Mouse (Mus musculus) G1E (cell line): ENCODE measurements around the gene Tepp. TPM values are rescaled to one million over a fixed set of nuclear protein-coding genes. Genes with fewer than 3 reads are reported as not detected.

Experiments used
- ATAC-seq: 2 replicates; pipeline ENCODE4 v1.8.0; 2016; ENCODE audit warnings: mild to moderate bottlenecking; ENCODE audit not compliant: insufficient number of reproducible peaks, poor library complexity, low FRiP score, severe bottlenecking; ENCODE audit errors: extremely low read depth
- DNase-seq: peaks from one replicate; pipeline ENCODE4 v3.0.0; 2012; ENCODE audit warnings: low spot score
- H3K27me3 ChIP-seq: 2 replicates; pipeline ENCODE4 v1.6.1; 2012; ENCODE audit warnings: mild to moderate bottlenecking, low read length, inconsistent platforms; ENCODE audit not compliant: insufficient read depth
- H3K36me3 ChIP-seq: replicated peaks from 2 replicates; pipeline ENCODE3; 2012; ENCODE audit warnings: mild to moderate bottlenecking, inconsistent platforms
- H3K4me1 ChIP-seq: 2 replicates; pipeline ENCODE4 v1.6.1; 2012; ENCODE audit warnings: low read depth, low read length, inconsistent platforms, mixed read lengths; ENCODE audit not compliant: insufficient read depth
- H3K4me3 ChIP-seq: 2 replicates; pipeline ENCODE4 v1.5.1; 2012; ENCODE audit warnings: low read depth, mild to moderate bottlenecking, inconsistent platforms, low read length, moderate library complexity, mixed read lengths
- H3K9me3 ChIP-seq: replicated peaks from 2 replicates; pipeline ENCODE4 v1.6.1; 2012; ENCODE audit warnings: inconsistent platforms
- CTCF ChIP-seq: IDR thresholded peaks from 2 replicates; pipeline ENCODE4 v1.5.1; 2012; ENCODE audit warnings: low read depth, low read length, inconsistent platforms, mixed read lengths
- GATA1 ChIP-seq: IDR thresholded peaks from 2 replicates; pipeline ENCODE4 v1.6.1; 2012; ENCODE audit warnings: borderline replicate concordance, low read length, inconsistent platforms, mixed read lengths
- GATA2 ChIP-seq: IDR thresholded peaks from 2 replicates; pipeline ENCODE4 v1.6.1; 2012; ENCODE audit warnings: low read depth, low read length, inconsistent platforms, borderline replicate concordance
- POLR2AphosphoS5 ChIP-seq: IDR thresholded peaks from 2 replicates; pipeline ENCODE4 v1.6.1; 2012; ENCODE audit warnings: low read depth, low read length, inconsistent platforms; ENCODE audit not compliant: insufficient replicate concordance
- TAL1 ChIP-seq: conservative IDR thresholded peaks from 2 replicates; pipeline ENCODE4 v1.6.1; 2012; ENCODE audit warnings: low read depth, low read length, inconsistent platforms, mixed read lengths
- polyA plus RNA-seq: library from polyadenylated mRNA; stranded (reverse); fragments of >175 nt; gene quantifications from 2 replicates; pipeline ENCODE4 v1.2.3, GENCODE M21; 2012
- total RNA-seq, 2 experiments: library from RNA; stranded (forward) in 1 of 2; stranded (reverse) in 1 of 2; fragments of 200-1000 nt in 1 of 2; fragments of >200 nt in 1 of 2; fragmentation: Nextera tagmentation in 1 of 2; gene quantifications; 2 replicates each; pipeline ENCODE4 v1.2.3; 2014 to 2017

Gene Tepp
- total and polyA plus RNA-seq, 3 experiments = not detected

DNA sequence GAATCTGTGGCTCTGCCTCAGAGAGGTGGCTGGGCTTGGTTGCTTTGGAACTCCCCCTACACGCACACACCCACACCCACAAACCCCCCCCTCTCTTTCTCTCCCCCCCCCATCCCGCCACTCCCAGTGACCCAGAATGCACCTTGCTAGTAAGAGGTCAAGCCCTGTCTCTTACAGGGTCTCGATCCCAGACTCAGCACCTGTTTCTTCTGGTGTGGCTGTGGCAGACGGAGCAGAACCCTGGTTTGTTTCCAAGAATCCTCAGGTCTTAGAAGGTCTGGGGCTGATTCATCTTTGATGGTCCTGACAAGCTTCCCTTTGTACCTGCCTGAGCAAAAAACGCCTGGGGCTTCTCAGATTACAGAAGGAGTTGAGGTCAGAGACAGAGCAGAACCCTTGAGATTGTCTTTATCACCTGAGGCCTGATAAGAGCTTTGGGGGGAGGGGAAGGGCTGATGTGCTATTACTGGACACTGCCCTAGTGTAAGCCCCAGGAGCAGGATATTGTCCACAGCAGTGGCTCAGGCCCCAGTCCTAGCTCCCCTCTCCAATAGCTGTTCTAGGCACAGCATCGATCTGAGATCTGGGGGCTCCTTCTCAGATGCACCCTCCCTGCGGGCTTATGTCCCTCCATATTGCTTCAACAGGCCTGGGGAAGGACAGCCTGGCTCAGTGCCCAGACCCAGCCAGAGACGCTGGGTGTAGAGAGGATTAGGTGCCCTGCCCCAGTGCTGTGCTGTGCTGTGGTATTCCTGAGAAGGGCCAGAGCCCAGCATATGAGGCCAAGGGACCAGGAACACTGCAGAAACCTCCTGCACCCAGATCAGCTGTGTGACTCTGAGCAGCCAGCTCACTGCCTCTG is 48.4 kb downstream of the Tepp start:
- DNase-seq (no peak), ATAC-seq (no peak)
- Histone ChIP-seq H3K9me3 (no peaks in the 10 kb centered on the region), H3K36me3 (no peaks in the 10 kb centered on the region), H3K4me1 (peaks cover 24% of the 10 kb centered on the region), H3K4me3 (no peak overlapping the region), H3K27me3 (peaks cover 30% of the 10 kb centered on the region)
- no peak for TF ChIP-seq POLR2AphosphoS5

DNA sequence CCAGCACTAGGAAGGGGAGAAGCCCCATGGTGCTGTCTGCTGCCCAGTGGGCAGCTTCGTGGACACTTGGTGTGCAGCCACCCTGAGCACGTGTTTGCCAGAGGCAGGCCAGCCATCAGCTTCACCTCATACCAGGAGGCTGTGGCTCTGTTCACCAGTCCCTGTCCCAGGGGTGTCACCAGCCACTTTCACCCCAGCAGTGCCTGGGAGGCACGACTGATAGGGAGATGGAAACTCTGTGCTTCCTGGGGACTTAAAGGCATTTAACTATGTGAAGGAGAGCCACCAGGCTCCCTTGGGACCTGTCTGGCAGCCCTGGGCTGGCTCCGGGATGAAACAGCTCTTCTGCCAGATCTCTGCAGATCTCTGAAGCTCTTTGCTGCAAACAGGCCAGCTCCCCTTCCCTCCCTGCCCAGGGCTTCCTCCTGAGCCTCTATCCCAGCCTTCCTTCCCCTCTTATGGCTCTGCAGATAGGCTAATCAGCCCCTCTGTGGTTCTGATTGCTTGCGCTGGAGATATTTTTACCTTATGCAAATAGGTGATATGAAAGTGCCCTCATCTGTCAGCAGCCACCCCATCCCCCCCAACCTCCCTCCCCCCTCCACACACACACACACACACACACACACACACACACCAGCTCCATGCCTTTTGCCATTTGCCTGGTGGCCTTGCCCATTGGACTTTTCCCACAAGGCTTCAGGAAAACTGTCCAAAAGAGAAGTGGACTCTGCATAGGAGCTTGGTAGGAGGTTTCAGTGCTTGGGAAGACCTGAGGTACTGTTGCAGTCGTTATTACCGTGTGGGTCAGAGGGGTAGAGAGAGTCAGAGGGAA is 50.0 kb downstream of the Tepp start:
- ATAC-seq (no peak), DNase-seq (no peak)
- no peaks in the 10 kb centered on the region for H3K36me3 ChIP-seq
- H3K4me1 ChIP-seq = peaks cover 24% of the 10 kb centered on the region
- TF ChIP-seq GATA1 (no peak), TAL1 (no peak), POLR2AphosphoS5 (no peak), GATA2 (no peak), CTCF (no peak)
- no peak overlapping the region; the same call in 1 of the 2 replicates for H3K4me3 ChIP-seq
- peaks cover 23% of the 10 kb centered on the region for H3K27me3 ChIP-seq
- H3K9me3 ChIP-seq = no peaks in the 10 kb centered on the region

DNA sequence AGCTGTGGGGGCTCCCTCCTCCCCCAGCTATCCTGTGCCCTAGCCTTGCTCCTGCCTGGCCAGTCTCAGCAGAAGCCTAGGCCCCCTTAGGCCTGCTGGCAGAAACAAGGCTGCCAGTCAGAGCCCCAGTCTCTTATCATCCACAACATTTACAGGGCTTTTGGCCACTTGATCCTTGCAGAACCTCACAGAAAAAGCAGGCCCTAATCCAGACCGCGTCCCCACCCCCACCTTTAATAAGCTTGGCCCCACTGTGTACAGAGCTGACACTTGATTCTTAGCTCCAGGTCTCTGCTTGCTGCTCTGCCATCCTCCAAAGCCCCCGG is 50.6 kb downstream of the Tepp start:
- ATAC-seq (no peak), DNase-seq (no peak)
- Histone ChIP-seq H3K4me3 (no peak overlapping the region), H3K9me3 (no peaks in the 10 kb centered on the region), H3K4me1 (peaks cover 24% of the 10 kb centered on the region), H3K27me3 (peaks cover 20% of the 10 kb centered on the region), H3K36me3 (no peaks in the 10 kb centered on the region)
- TF ChIP-seq POLR2AphosphoS5 = no peak
- TF ChIP-seq CTCF = no peak
- TF ChIP-seq GATA2 = no peak

DNA sequence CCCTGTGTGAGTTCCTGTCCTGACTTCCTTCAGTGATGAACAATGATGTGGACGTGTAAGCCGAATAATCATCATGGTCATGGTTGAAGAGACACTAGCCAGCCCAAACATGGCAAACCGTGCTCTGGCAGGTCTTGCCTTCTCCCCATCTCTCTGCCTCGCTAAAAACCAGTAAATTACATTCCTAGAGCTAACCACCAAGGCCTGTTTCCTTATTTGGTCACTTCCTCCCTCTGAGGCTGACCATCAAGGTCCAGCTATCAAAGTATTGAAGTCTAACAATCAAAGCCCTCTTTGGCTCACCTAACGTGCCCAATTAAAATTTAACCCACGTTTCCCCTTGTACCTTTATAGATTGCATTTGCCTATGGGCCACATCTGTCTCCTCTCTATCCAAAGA is 51.9 kb downstream of the Tepp start:
- ATAC-seq (no peak), DNase-seq (no peak)
- H3K27me3 ChIP-seq = peaks cover 15% of the 10 kb centered on the region
- H3K4me1 ChIP-seq = peaks cover 33% of the 10 kb centered on the region
- no peaks in the 10 kb centered on the region for H3K9me3 ChIP-seq
- H3K36me3 ChIP-seq = no peaks in the 10 kb centered on the region
- H3K4me3 ChIP-seq = no peak overlapping the region
- TF ChIP-seq CTCF (no peak), TAL1 (no peak), POLR2AphosphoS5 (no peak), GATA1 (no peak), GATA2 (no peak)

DNA sequence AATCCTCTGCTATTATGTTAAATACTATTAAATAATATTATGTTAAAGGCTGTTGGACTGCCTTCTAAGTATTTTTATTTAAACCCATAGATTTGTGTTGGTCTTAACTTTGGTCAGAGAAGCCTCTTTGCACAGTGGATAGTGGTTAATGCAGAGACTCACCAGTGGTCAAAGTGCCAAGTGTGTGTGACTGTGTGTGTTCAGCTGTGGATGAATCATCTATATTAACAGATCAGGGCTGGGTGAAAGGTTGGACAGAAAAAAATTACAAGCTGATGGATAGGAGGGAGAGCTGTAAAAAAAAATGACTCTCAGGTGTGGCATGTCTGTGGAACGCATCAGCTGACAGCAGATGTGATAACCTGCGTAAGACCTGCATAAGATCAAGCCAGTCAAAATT is 53.5 kb downstream of the Tepp start:
- H3K4me3 ChIP-seq = no peak overlapping the region
- no peaks in the 10 kb centered on the region for H3K9me3 ChIP-seq
- no peak for ATAC-seq
- TF ChIP-seq GATA1 = no peak
- TF ChIP-seq GATA2 = no peak
- TF ChIP-seq TAL1 = no peak
- TF ChIP-seq POLR2AphosphoS5 = no peak
- no peak for TF ChIP-seq CTCF
- H3K36me3 ChIP-seq = no peaks in the 10 kb centered on the region
- H3K4me1 ChIP-seq = peaks cover 38% of the 10 kb centered on the region
- H3K27me3 ChIP-seq = peaks cover 23% of the 10 kb centered on the region
- DNase-seq = no peak

DNA sequence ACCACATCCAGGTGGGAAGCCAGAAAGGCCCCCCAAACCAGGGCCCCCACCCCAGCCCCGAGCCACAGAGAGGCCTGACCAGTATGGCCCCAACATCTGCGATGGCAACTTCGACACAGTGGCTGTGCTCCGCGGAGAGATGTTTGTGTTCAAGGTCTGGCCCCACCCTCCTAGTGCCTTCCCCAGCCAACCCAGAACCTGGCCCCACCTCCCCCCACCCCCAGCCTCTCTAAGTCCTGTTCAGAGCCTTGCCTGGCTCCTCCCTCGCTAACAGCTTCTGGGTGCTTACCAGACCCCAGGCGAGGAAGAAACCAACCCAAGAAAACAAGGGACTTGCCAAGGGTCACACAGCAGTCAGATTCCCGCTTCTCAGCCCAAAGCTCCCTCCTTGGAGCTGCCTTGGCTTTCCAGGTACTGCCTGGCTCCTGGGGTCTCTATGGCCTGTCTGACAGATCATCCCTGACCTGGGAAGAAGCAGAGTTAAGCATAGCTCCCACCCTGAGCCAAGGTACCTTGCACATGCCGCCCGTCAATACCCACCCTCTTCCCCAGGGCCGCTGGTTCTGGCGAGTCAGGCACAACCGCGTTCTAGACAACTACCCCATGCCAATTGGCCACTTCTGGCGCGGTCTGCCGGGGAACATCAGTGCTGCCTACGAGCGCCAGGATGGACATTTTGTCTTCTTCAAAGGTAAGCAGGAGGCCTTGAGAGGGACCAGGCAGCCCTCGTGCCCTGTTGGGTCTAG is 59.4 kb downstream of the Tepp start:
- Histone ChIP-seq H3K27me3 (peaks cover 34% of the 10 kb centered on the region), H3K9me3 (no peaks in the 10 kb centered on the region), H3K36me3 (no peaks in the 10 kb centered on the region), H3K4me3 (no peak overlapping the region; the same call in 1 of the 2 replicates), H3K4me1 (peaks cover 26% of the 10 kb centered on the region)
- DNase-seq = no peak
- no peak for TF ChIP-seq GATA2
- TF ChIP-seq TAL1 = no peak
- no peak for TF ChIP-seq POLR2AphosphoS5
- TF ChIP-seq GATA1 = no peak
- no peak for TF ChIP-seq CTCF
- no peak for ATAC-seq
